Mouse (Mus musculus): ENCODE measurements around the gene Zfp383.

GRCm38 (mm10) chr7:29953086-29953485, 45.1 kb downstream of the Zfp383 start:
- TF ChIP-seq CTCF (IDR thresholded peaks at IDR 0.05) = no peak
- no peak for TF ChIP-seq EP300 (IDR thresholded peaks at IDR 0.05)
